Mouse (Mus musculus) heart, embryonic 12.5 days (tissue): Measurements from ENCODE around the gene Lmod1. TPM values are rescaled to one million over a fixed set of nuclear protein-coding genes. Genes with fewer than 3 reads are reported as not detected.
A peak's percentile ranks its signal among the peaks of the same experiment; 100 is the strongest.

ENCODE experiments used
- ATAC-seq: fragments of 200-750 bp; cut with Nextera tagmentation; 2 replicates; pipeline ENCODE4 v1.8.0; 2017; ENCODE audit warnings: moderate TSS enrichment, moderate library complexity; ENCODE audit not compliant: insufficient number of reproducible peaks, low FRiP score
- H3K27ac ChIP-seq: fragments of 300-500 bp; sonication (generic); 2 replicates; pipeline ENCODE4 v1.5.1; 2016; ENCODE audit warnings: mild to moderate bottlenecking, moderate library complexity; ENCODE audit not compliant: poor library complexity, severe bottlenecking
- H3K27me3 ChIP-seq: fragments of 300-500 bp; sonication (generic); replicated peaks from 2 replicates; pipeline ENCODE4 v1.6.1; 2016; ENCODE audit warnings: mild to moderate bottlenecking, moderate library complexity
- H3K36me3 ChIP-seq: fragments of 300-500 bp; sonication (generic); 2 replicates; pipeline ENCODE4 v1.6.1; 2016; ENCODE audit warnings: mild to moderate bottlenecking, moderate library complexity
- H3K4me1 ChIP-seq: fragments of 300-500 bp; sonication (generic); replicated peaks from 2 replicates; pipeline ENCODE4 v1.6.1; 2016; ENCODE audit warnings: mild to moderate bottlenecking
- H3K4me2 ChIP-seq: fragments of 300-500 bp; sonication (generic); 2 replicates; pipeline ENCODE4 v1.6.1; 2016; ENCODE audit warnings: mild to moderate bottlenecking, moderate library complexity
- H3K4me3 ChIP-seq: fragments of 300-500 bp; sonication (generic); 2 replicates; pipeline ENCODE4 v1.5.1; 2016; ENCODE audit warnings: mild to moderate bottlenecking
- H3K9ac ChIP-seq: fragments of 300-500 bp; sonication (generic); 2 replicates; pipeline ENCODE4 v1.6.1; 2016; ENCODE audit warnings: mild to moderate bottlenecking, moderate library complexity
- H3K9me3 ChIP-seq: fragments of 300-500 bp; sonication (generic); replicated peaks from 2 replicates; pipeline ENCODE4 v1.6.1; 2016; ENCODE audit warnings: mild to moderate bottlenecking, moderate library complexity
- WGBS: fragments of 180-500 bp; shearing (Covaris S2); methylation state at CpG from one replicate; pipeline ENCODE4 v1.1.7; 2016; 5-methylcytosine and 5-hydroxymethylcytosine counted together
- polyA plus RNA-seq: library from polyadenylated mRNA; unstranded; fragments of >200 nt; fragmentation: Nextera tagmentation; extraction: Ambion mirVana; gene quantifications from 2 replicates; pipeline ENCODE4 v1.2.1, GENCODE M21; 2016

Lmod1 gene
- polyA plus RNA-seq, 1 experiment from 2014 or later, result 1.3 TPM

DNA sequence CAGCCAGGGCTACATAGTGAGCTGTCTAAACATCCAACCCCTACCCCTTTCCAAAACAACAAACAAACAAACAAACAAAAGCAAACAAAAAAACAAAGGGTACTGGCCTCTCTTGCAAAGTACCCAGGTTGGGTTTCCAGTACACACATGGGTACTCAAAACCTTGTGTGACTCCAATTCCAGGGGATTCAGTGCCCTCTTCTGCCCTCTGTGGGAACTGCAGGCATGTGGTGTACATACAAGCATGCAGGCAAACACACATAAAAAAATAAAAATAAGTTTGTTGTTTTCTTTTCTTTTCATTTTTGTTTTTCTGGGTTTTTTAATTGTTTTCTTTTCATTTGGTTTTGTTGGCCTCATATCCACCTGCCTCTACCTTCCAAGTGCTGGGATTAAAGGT lies 37.5 kb downstream of the Lmod1 start:
- Histone ChIP-seq H3K4me1 (peaks cover 25% of the 10 kb centered on the region), H3K27ac (no peak overlapping the region), H3K4me2 (no peak overlapping the region), H3K27me3 (0 out of 2 replicates have a peak, but pooled peaks cover 3% of the 10 kb centered on the region), H3K36me3 (no peaks in the 10 kb centered on the region), H3K4me3 (no peak overlapping the region), H3K9ac (no peak overlapping the region), H3K9me3 (peaks cover 8% of the 10 kb centered on the region; the same call in 1 of the 2 replicates)
- no peak for ATAC-seq

GRCm38 (mm10) chr1:135363446-135363845 lies 38.8 kb downstream of the Lmod1 start:
- H3K9me3 ChIP-seq, result peaks cover 8% of the 10 kb centered on the region; the same call in 1 of the 2 replicates
- H3K36me3 ChIP-seq, result no peaks in the 10 kb centered on the region
- H3K4me1 ChIP-seq, result peaks cover 20% of the 10 kb centered on the region
- 64% methylated on average over 8 of the region's 8 CpGs for WGBS
- ATAC-seq, result no peak
- H3K4me2 ChIP-seq, result no peak overlapping the region
- H3K27me3 ChIP-seq, result 0 out of 2 replicates have a peak, but pooled peaks cover 3% of the 10 kb centered on the region
- no peak overlapping the region for H3K27ac ChIP-seq
- H3K4me3 ChIP-seq, result no peak overlapping the region
- H3K9ac ChIP-seq, result no peak overlapping the region

DNA sequence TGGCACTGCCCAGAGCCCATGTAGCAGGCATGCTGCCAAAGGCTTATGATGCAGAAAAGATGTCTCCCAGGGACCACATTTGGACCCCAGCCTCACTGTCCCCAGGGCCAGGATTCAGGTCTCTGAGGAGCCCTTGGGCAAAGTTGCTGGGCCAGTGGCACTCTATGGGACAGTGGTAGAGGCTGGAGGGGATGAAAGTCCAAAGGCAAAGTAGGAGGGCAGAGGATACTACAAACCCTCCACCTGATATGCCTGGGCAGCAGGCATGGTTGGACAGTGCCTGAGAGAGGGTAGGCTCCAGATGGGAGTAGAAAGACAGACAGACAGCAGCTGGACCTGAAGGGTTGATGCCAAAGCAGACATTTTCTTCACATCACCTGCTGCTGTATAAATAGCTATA lies 41.8 kb downstream of the Lmod1 start:
- Histone ChIP-seq H3K4me2 (no peak overlapping the region), H3K9me3 (peaks cover 8% of the 10 kb centered on the region; the same call in 1 of the 2 replicates), H3K4me3 (no peak overlapping the region), H3K4me1 (peaks cover 21% of the 10 kb centered on the region), H3K36me3 (no peaks in the 10 kb centered on the region), H3K27me3 (peaks cover 14% of the 10 kb centered on the region), H3K27ac (no peak overlapping the region), H3K9ac (no peak overlapping the region)
- ATAC-seq, result no peak

DNA sequence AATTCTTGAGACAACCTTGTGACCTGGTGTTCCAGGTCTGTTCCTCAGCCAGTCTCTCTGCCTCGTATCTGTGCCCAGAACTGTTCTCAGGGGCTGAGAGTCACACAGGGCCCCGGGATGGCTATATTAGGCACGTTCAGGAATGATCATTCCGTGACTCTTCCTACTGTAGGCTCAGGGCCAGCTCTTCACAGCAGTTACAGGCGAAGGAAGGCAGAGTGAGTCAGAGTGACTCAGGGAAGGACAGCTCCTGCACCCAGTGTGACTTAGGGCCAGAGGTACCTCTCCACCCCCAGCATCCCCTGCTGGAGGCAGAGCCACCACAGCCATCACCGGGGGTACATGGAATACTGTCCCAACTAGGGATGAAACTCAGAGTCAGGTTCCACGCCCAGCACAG lies 42.4 kb downstream of the Lmod1 start:
- 51% methylated on average over 7 of the region's 7 CpGs for WGBS

GRCm38 (mm10) chr1:135367595-135367994 lies 43.0 kb downstream of the Lmod1 start:
- peaks cover 24% of the 10 kb centered on the region for H3K4me1 ChIP-seq
- no peak for ATAC-seq
- no peaks in the 10 kb centered on the region for H3K9me3 ChIP-seq
- H3K4me2 ChIP-seq, result no peak overlapping the region
- H3K9ac ChIP-seq, result no peak overlapping the region
- no peak overlapping the region for H3K4me3 ChIP-seq
- H3K27ac ChIP-seq, result no peak overlapping the region
- H3K27me3 ChIP-seq, result peaks cover 14% of the 10 kb centered on the region
- WGBS, result 50% methylated on average over 8 of the region's 8 CpGs
- no peaks in the 10 kb centered on the region for H3K36me3 ChIP-seq

More for the DNA sequence above, 42.4 kb downstream of the Lmod1 start:
- H3K36me3 ChIP-seq, result no peaks in the 10 kb centered on the region
- H3K4me3 ChIP-seq, result no peak overlapping the region
- H3K27me3 ChIP-seq, result peaks cover 14% of the 10 kb centered on the region
- H3K9ac ChIP-seq, result no peak overlapping the region
- H3K9me3 ChIP-seq, result peaks cover 2% of the 10 kb centered on the region; the same call in 1 of the 2 replicates
- peaks cover 24% of the 10 kb centered on the region for H3K4me1 ChIP-seq
- H3K27ac ChIP-seq, result no peak overlapping the region
- no peak for ATAC-seq
- no peak overlapping the region for H3K4me2 ChIP-seq

DNA sequence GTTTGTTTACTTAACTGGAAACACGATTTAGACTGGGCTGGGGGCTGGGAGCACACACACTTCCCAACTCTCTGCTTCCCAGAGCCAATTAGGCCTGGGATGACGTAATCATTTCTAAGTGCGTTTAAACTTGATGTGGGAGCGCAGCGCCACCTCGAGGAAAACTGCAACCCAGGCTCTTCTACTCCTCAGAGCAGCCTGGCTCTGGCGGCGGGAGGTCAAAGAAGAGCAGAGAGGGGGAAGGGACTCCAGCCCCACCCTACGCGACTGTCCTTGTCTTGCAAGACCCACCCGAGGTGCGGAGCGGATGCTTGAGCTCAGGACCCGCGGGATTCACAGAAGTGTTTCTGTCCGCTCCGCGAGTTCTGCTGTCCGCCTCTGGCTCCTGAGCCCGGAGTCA lies 43.6 kb downstream of the Lmod1 start:
- H3K36me3 ChIP-seq, result no peaks in the 10 kb centered on the region
- peak overlapping the region; percentile 65 for H3K9ac ChIP-seq
- WGBS, result under 1% methylated on average over 20 of the region's 20 CpGs
- H3K27me3 ChIP-seq, result peaks cover 17% of the 10 kb centered on the region
- peak overlapping the region; percentile 49 for H3K4me3 ChIP-seq
- H3K4me2 ChIP-seq, result peak overlapping the region; percentile 88
- ATAC-seq, result peak; percentile 42
- no peak overlapping the region for H3K27ac ChIP-seq
- peaks cover 29% of the 10 kb centered on the region for H3K4me1 ChIP-seq
- no peaks in the 10 kb centered on the region for H3K9me3 ChIP-seq

GRCm38 (mm10) chr1:135368982-135369381 lies 44.4 kb downstream of the Lmod1 start:
- peak overlapping the region; percentile 65 for H3K9ac ChIP-seq
- peaks cover 33% of the 10 kb centered on the region for H3K4me1 ChIP-seq
- no peaks in the 10 kb centered on the region for H3K9me3 ChIP-seq
- H3K4me2 ChIP-seq, result peak overlapping the region; percentile 88
- no peak for ATAC-seq
- peaks cover 17% of the 10 kb centered on the region for H3K27me3 ChIP-seq
- peak overlapping the region; percentile 49 for H3K4me3 ChIP-seq
- 8% methylated on average over 14 of the region's 14 CpGs for WGBS
- H3K36me3 ChIP-seq, result no peaks in the 10 kb centered on the region
- no peak overlapping the region for H3K27ac ChIP-seq

GRCm38 (mm10) chr1:135369415-135369814 lies 44.8 kb downstream of the Lmod1 start:
- H3K4me2 ChIP-seq, result peak overlapping the region; percentile 88; the same call in 1 of the 2 replicates
- H3K36me3 ChIP-seq, result no peaks in the 10 kb centered on the region
- peak overlapping the region; percentile 65; the same call in 1 of the 2 replicates for H3K9ac ChIP-seq
- H3K4me3 ChIP-seq, result no peak overlapping the region
- peaks cover 37% of the 10 kb centered on the region for H3K4me1 ChIP-seq
- WGBS, result 75% methylated on average over 5 of the region's 5 CpGs
- no peaks in the 10 kb centered on the region for H3K9me3 ChIP-seq
- ATAC-seq, result no peak
- H3K27me3 ChIP-seq, result peaks cover 17% of the 10 kb centered on the region
- no peak overlapping the region for H3K27ac ChIP-seq

GRCm38 (mm10) chr1:135373171-135373677 lies 48.6 kb downstream of the Lmod1 start:
- no peaks in the 10 kb centered on the region for H3K9me3 ChIP-seq
- H3K36me3 ChIP-seq, result no peaks in the 10 kb centered on the region
- peaks cover 40% of the 10 kb centered on the region for H3K4me1 ChIP-seq
- 61% methylated on average over 4 of the region's 4 CpGs for WGBS
- H3K4me3 ChIP-seq, result no peak overlapping the region
- peaks cover 13% of the 10 kb centered on the region for H3K27me3 ChIP-seq
- no peak overlapping the region for H3K9ac ChIP-seq
- H3K27ac ChIP-seq, result no peak overlapping the region
- no peak for ATAC-seq
- no peak overlapping the region for H3K4me2 ChIP-seq

- Histone ChIP-seq H3K27me3 (peaks cover 9% of the 10 kb centered on the region), H3K27ac (peak overlapping the region; percentile 38; the same call in 1 of the 2 replicates), H3K4me1 (peaks cover 45% of the 10 kb centered on the region), H3K36me3 (no peaks in the 10 kb centered on the region), H3K4me2 (peak overlapping the region; percentile 97), H3K4me3 (peak overlapping the region; percentile 72), H3K9me3 (no peaks in the 10 kb centered on the region), H3K9ac (peak overlapping the region; percentile 87)
- no peak for ATAC-seq
- WGBS, result 1% methylated on average over 19 of the region's 19 CpGs
Observed at GRCm38 (mm10) chr1:135374175-135374867, 49.7 kb downstream of the Lmod1 start.

DNA sequence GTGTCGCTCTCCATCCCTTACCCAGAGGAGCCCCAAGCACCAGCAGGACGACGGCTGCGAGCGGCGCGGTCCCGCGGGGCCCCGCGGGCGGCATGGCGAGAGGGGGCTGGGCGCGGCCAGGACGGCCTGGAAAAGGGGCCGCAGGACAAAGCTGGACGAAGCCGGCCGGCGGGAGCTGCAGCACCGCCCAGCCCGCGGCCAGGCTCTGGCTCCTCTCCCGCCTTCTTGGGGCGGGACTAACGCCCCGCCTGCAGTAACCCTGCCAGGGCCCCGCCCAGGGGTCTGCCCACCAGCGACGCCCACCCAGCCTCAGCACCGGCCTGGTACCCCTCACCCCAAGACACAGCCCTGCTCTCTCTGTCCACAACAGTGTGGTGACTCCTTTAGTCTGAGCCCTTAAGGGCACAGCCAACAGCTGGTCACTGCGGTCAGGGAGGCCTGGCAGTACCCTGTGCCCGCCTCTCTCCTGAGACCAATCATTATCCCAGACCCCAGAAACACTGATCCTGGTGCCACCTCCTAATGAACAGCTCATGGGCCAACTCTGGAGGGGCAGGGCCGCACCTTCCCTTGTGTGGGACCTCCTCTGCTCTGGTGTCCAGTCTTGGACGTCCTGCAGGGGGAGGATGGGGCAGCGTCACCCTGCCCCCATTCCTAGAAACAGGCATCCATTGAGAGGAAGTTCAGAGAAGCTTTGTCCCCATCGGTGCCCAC lies 50.4 kb downstream of the Lmod1 start, which contains the start of gene Shisa4:
TSS of gene Shisa4 (minus strand) at position 370 of the 714 bp plus-strand sequence.
- Histone ChIP-seq H3K4me3 (peak within 1 kb of the TSS; percentile 72), H3K4me2 (peak within 1 kb of the TSS; percentile 97), H3K9ac (peak within 1 kb of the TSS; percentile 87), H3K27ac (peak within 1 kb of the TSS; percentile 38; the same call in 1 of the 2 replicates), H3K9me3 (no peaks in the 10 kb centered on the region), H3K36me3 (no peaks in the 10 kb centered on the region), H3K27me3 (0 out of 2 replicates have a peak, but pooled peaks cover 2% of the 10 kb centered on the region), H3K4me1 (peaks cover 52% of the 10 kb centered on the region)
- peak; percentile 88 for ATAC-seq
- WGBS, result 3% methylated on average over 37 of the region's 38 CpGs
